Mouse (Mus musculus): ENCODE results near the gene 1700020A23Rik.
"Not testable (repeated sequence)": the region's sequence is repeated elsewhere in the genome, so short reads cannot be mapped to it uniquely, and the experiment has no call there.

1700020A23Rik gene

DNA sequence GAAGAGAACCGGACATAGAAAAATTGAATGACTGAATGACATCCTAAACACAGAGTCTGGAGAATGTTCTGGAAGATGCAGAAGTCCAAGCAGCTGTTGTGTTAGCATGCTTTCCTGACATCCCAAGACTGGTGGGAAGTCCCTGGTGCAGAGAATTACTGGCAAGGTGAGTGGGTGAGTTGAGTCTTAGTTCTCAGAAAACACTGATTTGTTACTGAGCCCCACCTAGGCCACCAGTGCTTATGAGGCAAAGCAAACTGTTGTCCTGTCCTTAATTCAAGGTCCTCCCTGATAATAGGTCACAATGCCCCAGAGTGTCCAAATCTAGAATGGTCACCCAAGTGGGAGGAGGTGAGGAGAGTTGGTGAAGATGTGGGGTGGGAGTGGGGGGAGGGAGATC lies at the start of gene 1700020A23Rik, which contains the start of gene Gm28372:
Gene 1700020A23Rik, plus strand, starts transcription at position 321 of the 400 bp plus-strand sequence.
Gene Gm28372, plus strand, starts transcription at position 301 of the 400 bp plus-strand sequence.
- DNase-seq (ENCODE audit: low spot score) = no peak

DNA sequence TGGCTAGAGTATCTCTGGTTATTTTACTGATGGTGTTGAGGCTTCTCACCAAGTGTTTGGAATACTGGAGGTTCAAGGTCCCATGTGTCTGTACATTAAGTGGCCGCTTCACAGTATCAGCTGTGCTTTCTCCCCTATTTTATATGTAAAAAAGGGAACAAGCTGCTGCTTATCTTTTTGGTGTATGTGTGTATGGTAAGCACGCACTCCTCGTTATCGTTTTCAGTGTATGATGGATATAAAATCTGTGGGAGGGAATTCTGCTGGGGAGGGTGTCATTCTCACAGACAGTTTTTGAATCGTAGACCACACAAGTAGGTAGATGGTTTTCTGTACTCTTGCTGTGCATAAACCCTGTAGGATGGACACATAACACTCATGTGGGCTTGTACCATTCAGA lies 47.5 kb upstream of the 1700020A23Rik start:
- DNase-seq (ENCODE audit: low spot score) = no peak

DNA sequence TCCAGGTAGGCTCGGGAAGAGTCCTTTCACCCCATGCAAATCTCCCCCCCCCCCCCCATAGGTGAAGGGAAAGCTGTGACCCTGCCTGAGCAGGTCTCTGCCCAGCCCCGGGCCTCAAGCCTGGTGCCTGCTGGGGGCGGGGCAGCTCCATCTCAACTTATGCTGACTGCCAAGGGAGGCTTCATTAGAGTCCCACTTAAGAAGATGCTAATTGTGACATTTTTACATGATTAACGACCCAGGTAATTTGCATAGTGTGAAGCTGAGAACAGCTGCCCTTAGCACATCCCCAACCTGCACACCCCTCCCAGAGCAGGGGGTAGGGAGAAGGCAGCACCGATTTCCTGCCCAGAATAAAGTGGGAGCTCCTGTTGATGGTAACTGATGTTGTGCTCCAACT lies 46.2 kb upstream of the 1700020A23Rik start:
- DNase-seq (ENCODE audit: low spot score) = no peak

DNA sequence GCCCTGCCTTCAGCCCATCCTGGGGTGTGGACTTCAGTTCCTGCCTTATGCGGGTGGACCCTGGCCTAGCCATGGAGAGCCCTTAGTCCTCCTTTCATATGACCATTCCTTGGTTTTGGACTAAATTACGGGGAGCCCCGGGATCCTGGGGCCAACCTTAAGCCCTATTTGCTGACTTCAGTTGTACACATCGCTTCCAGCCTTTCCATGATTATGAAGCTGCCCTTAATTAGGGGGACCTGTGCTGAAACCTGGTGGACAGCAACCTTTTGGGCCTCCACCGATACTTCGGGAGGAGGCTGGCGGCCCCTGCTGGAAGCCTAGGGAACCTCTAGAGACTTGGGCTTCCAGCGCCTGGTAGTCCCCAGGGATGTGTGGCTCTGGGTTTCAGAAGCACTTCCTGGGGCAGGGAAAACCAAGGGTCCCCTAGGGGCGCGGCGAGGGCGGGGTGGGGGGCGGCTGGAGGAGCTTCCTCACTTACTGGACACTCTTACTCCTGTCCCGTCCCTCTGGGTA lies 42.5 kb upstream of the 1700020A23Rik start:
- DNase-seq (ENCODE audit: low spot score) = peak; percentile 81

DNA sequence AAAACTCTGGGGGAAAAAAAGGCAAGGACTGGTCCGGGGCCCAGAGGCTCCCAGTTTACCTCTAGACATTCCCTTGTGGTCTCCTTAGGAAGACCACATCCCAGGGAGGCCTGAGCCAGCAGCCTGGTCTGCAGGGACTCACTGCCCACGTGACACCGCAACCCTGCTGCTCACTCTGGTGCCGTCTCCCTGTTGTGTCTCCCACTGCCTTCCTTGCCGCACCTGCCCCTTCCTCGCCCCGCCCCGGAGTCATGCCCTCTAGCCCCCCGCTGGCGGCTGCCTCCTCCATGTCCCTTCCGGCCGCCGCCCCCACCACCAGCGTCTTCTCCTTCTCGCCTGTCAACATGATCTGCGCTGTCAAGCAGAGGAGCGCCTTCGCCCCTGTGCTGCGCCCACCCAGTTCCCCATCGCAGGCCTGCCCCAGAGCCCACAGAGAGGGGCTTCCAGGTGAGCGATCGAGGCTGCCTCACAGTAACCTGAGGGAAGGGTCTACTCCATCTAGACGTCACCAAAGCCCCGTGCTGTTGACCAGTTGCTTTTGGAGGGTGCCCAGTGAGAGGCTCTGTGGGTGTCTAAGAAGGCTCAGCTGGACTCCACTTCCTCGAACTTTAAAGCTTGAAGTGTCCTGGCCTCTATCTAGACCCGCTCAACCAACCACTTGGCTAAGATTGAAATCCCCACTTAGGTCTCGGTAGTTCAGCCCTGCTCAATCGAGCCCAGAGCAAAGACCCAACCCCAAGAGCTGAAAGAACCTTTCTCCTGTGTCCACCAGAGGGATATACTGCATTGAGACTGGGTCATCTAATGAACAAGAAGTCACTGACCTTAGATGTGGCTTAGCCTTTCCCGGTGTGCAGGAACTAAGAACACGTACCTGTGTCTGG lies 39.6 kb upstream of the 1700020A23Rik start:
- DNase-seq (ENCODE audit: low spot score) = peak; percentile 66

- no peak for DNase-seq (ENCODE audit: low spot score)
Observed at GRCm38 (mm10) chr2:130367386-130367785, 37.7 kb upstream of the 1700020A23Rik start.

GRCm38 (mm10) chr2:130373026-130373425 lies 32.0 kb upstream of the 1700020A23Rik start:
- not testable (repeated sequence) for DNase-seq (ENCODE audit: low spot score)

DNA sequence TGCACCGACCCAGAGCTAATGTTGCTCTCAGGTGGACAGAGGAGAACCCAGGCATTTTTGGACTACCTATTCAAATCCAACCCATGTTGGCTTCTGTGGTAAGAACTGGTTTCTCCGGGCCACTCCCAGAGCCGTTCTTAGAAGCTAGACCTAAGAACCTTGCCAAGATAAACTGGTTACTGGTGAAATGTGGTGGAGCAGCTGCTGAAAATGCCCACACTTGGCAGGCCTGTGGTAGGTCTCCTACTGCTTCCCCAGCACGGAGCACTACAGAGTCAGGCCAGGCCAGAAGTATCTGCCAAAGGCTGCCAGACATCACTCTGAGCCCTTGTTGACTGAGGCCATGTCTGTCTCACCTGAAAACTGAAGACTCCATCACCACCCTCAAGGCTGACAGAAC lies 30.1 kb upstream of the 1700020A23Rik start:
- DNase-seq (ENCODE audit: low spot score) = no peak

GRCm38 (mm10) chr2:130383205-130383604 lies 21.9 kb upstream of the 1700020A23Rik start:
- no peak for DNase-seq (ENCODE audit: low spot score)

DNA sequence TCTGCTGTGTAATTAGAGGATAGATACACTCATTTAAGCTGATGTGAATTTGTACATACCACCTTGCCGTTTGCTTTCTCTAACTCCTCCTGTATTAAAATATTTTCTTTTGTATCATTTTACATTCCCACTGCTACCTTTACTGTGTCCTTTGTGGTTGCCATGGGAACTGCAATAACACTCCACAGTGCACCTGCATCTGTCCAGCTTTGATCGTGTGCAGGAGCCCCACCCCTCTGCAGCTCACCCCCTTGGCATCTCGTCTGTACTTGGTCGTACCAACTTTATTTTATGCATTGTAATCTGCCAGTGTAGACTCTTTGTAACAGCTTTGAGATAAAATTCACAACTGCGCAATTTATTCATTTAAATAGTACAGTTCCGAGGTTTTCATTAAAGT lies 21.2 kb upstream of the 1700020A23Rik start:
- no peak for DNase-seq (ENCODE audit: low spot score)

GRCm38 (mm10) chr2:130386212-130386611 lies 18.8 kb upstream of the 1700020A23Rik start:
- DNase-seq (ENCODE audit: low spot score) = no peak

GRCm38 (mm10) chr2:130388796-130389195 lies 16.3 kb upstream of the 1700020A23Rik start:
- peak; percentile 20 for DNase-seq (ENCODE audit: low spot score)

- DNase-seq (ENCODE audit: low spot score) = no peak
Observed at GRCm38 (mm10) chr2:130390993-130391625, 13.9 kb upstream of the 1700020A23Rik start.

GRCm38 (mm10) chr2:130392836-130393235 lies 12.2 kb upstream of the 1700020A23Rik start:
- no peak for DNase-seq (ENCODE audit: low spot score)

- no peak for DNase-seq (ENCODE audit: low spot score)
Observed at GRCm38 (mm10) chr2:130395696-130396095, 9.4 kb upstream of the 1700020A23Rik start.

- DNase-seq (ENCODE audit: low spot score) = peak; percentile 67
Observed at GRCm38 (mm10) chr2:130397186-130397985, 7.7 kb upstream of the 1700020A23Rik start, which contains the start of gene Cpxm1. Gene Cpxm1, minus strand, starts transcription at chr2:130397574.

GRCm38 (mm10) chr2:130398091-130398490 lies 7.0 kb upstream of the 1700020A23Rik start:
- DNase-seq (ENCODE audit: low spot score) = no peak

- no peak for DNase-seq (ENCODE audit: low spot score)
Observed at GRCm38 (mm10) chr2:130400046-130400445, 5.0 kb upstream of the 1700020A23Rik start.

- no peak for DNase-seq (ENCODE audit: low spot score)
Observed at GRCm38 (mm10) chr2:130401891-130402290, 3.2 kb upstream of the 1700020A23Rik start.

DNA sequence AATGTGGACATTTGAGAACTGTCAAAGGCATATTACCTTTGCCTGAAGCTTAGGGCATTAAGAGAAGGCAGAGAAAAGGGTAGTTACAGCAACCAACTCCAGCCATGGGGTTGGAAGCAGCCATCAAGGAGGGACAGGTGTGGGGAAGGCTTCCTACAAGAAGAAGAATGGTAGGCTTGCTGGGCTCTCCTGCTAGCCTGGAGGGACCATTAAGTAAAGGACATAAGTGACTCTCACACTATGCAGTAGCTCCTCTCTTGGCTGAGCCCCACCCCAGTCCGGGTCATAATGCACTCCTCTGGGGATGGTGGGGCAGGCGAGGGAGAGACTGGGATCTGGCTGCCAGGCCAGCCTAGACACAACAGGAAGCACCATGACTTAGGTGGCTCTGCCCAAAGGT lies 1.1 kb downstream of the 1700020A23Rik start, which contains the start of gene Tmem239:
Gene Tmem239, plus strand, starts transcription at position 301 of the 400 bp plus-strand sequence.
- DNase-seq (ENCODE audit: low spot score) = no peak

DNA sequence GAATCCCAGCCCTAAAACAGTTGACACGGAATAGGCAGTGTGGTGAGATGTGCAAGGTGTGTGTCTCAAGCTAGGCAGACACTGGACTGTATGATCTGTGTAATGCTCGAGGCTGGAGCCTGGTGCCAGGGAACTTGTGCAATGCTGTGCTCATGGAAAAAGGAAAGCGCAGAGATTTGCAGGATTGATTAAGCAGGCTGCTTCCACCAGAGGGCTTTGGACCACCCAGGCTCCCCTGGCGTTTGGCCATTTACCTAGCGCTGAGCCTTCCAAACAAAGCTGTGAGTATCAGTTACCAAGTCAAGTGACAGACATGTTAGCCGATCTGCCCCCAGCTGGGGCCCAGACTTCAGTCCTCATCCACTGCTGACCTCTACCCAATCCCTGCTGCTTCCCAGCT lies 3.1 kb downstream of the 1700020A23Rik start:
- DNase-seq (ENCODE audit: low spot score) = peak; percentile 53
